Mouse (Mus musculus) E14TG2a.4 (cell line): Measurements from ENCODE around the gene Cyb5b.

ENCODE experiments used
- CTCF ChIP-seq: conservative IDR thresholded peaks from 2 replicates; pipeline ENCODE4 v1.5.1; 2014; ENCODE audit warnings: low read length
- NANOG ChIP-seq: IDR thresholded peaks from 2 replicates; pipeline ENCODE4 v1.6.1; 2014; ENCODE audit warnings: borderline replicate concordance, low read length, mixed read lengths
- POU5F1 ChIP-seq: IDR thresholded peaks from 2 replicates; pipeline ENCODE4 v1.6.1; 2014; ENCODE audit warnings: low read length, borderline replicate concordance

DNA sequence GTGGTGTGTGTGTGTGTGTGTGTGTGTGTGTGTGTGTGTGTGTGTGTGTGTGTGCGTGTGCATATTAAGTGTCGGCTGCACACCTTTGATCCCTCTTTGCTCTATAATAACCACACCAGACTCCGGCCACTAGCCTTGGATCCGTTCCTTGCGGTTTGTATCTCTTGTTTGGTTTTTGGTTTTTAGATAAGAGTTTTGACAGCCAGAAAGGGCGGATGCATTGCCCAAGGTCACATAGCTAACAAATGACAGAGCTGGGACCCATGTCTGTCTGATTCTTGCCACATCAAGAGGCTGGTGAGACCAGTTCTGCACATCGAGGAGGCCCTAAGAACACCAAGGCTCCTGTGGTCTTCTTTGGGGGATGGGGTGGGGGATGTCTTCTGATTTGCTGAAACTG is 58.7 kb downstream of the Cyb5b start:
- TF ChIP-seq CTCF (no peak), POU5F1 (no peak), NANOG (no peak)
